Mouse (Mus musculus) thymus, postnatal 25 days (tissue): ENCODE results near the gene Cstad.

Experiments used
- DNase-seq: peaks from one replicate; pipeline ENCODE4 v3.0.0; 2022

The Cstad gene

DNA sequence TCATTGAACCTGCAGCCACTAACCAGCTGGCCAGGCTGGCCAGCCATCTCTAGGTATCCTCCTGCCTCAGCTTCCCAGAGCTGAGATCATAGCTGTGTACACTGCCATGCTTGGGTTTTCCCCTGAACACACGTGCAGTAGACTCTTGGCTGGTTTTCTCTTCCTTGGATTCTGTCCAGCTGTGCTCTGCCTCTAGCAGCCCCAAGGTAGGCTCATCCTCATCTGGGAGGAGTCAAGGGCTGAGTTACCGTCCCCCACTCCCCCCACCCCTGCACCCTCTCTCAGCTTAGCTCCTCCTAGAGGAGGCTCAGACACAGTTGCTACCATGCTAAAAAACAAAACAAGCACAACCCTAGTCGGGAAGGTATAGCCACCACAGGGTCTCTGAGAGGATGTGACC is 4.8 kb downstream of the Cstad start:
- no peak for DNase-seq

DNA sequence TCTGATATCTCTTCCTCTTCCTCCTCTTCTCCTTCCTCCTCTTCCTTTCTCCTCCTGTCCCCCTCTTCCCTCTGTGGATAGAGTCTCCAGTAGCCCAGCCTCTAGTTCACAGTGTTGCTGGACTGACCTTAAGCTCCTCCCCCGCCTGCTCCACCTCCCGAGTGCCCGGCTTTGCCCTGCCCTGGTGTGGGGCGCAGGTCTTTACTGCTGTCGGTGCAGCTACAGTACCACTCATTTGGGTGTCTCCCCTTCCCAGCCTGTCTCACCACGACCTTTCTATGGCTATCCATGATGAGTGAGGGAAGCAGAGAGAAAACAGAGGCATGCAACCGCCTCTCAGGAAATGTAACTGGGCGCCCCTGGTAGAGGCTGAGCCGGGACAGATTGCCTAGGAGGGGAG is 5.5 kb downstream of the Cstad start:
- DNase-seq: no peak

DNA sequence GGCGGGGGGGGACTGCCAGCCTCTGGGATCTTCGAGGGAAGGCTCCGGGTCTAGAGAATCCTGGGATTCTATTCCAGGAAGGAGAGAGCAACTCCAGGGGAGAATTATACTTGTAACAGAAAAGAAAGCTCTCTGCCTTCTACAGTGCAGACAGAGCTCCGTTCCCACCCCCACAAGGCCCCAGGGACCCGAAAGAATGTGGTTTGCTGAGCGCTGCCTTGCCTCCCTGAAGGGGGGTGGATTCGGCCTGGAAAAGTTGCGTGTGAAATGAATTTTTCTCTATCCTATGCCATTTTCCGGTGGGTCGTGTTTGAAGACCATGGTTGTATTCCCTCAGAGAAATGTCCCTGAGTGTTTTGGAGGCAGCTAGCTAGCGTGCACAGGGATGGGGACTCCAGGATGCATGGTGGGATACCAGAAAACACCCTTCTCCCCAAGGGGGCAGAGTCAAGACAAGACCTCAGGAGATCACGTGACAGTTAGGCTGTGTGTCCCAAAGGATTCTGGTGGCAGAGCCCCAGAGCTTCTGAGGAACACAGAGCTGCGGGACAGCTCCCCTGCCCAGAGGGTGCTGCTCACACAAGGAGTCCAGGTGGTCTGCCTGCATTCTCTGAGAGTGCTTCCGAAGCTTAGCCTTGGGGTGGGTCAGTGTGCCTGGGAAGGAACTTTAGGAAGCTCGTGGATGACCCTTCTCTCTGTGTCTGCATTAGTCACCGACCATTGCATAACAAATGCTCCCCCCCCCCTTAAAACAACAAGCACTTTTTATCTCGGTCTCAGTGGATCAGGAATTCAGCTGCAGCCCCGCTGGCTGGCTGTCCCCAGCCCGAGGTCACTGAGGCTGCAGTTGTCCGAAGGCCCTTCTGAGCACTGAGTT is 6.4 kb downstream of the Cstad start:
- DNase-seq: no peak

DNA sequence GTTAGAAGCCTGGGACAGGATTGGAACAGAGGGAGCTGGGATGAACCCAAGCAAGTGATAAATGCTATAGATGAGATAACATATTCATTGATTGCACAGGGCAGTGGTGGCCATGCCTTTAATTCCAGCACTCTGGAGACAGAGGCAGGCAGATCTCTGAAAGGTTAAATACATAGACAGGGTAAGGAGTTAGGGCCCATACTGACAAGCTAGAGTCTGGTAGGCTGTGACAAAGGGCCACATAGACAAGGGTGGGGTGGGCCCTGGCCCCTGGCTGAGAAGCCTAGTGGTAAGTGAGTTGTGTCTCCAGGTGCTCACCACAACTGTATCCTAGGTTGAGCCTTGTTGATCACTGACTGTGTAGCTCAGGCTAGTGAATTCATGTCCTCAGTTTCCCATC is 7.6 kb downstream of the Cstad start:
- DNase-seq: no peak

DNA sequence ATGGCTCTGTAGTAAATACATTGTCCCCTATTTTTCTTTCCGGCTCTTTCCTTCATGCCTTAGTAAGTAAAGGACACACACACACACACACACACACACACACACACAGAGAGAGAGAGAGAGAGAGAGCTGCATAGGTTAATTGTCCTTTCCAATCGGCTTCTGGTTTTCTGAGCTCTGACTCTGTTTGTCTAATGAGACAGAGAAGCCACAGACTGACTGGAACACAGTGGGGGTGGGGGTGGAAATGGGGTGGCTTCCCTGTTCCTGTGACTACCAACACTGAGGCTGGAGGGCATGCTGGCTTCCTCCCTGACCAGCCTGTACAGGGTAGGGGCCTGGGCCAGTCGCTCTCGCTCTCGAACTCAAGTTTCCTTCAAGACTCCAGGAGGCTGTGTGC is 8.9 kb downstream of the Cstad start:
- DNase-seq: no peak

DNA sequence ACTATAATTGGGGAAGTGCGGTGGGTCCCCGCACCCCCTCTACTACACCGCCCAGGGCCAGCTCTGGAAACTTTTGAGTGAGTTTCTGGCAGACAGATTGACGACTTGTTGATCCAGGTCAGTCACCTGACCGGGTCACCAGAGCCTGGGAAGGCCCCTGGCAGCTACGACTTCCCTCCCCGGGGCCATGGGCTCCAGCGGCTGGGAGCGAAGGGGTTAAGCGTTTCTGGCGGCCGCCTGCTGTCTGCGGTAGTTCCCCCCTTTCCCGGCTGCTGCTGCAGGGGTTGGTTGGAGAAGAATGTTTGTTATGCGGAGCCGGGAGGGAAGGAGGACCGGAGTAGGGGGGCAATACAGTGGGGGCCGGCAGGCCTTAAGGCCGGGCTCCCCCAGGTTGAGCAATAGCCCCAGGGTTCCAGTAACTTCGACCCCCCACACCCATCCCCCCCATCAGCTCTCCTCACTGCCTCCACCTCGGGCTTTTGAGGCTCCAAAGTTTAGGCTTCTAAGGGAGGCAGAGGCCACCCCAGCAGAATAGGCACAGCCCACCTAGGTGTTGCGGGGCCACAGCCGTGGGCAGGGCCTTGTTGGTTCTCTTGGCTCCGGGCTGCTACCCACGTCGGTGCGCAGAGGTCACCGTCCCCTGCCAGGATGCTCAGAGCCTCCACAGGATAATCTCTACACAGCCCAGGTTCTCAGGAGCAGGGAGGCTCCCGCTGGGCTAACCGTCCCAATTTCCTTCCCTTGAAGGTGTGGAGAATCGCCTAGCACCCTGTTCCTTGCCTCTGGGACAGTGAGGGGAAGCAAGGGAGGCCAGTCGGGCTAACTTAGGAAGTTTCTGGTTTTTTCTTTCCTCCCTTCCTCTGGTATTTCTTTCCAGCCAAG is 10.3 kb downstream of the Cstad start:
- no peak for DNase-seq

DNA sequence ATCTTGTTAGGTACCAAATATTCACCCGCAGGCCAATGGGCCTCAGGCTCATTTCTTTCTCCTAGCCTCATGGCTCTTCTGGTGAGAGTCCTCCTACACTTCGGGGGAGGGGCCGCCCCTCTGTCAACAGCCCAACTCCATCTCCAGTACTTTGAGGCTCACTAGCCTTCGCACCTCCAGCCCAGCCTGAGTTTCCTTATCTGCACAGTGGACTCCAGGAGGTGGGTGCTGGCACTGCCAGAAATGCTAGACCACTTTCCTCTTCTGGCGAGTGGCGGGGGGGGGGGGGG is 10.9 kb downstream of the Cstad start:
- DNase-seq: no peak

DNA sequence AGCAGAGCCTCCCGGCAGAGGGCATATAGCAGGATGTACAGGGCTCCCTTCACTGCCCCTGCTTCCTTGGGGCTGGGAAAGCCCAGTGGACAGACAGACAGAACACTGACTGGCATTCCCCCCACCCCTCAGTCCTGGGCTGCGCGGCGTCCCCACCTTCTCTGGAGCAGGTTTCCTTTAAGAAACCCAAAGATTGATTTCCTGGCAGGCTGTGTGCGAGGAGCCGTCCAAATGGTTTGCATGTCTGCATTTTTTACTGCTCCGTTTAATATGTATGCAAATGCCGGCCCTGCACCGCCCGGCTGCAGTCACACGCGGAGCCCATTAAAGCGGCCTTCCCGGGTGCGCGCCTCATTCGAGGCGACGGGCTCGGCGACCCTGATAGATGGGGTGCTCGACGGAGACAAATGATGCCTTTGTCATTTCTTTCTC is 11.8 kb downstream of the Cstad start:
- no peak for DNase-seq

DNA sequence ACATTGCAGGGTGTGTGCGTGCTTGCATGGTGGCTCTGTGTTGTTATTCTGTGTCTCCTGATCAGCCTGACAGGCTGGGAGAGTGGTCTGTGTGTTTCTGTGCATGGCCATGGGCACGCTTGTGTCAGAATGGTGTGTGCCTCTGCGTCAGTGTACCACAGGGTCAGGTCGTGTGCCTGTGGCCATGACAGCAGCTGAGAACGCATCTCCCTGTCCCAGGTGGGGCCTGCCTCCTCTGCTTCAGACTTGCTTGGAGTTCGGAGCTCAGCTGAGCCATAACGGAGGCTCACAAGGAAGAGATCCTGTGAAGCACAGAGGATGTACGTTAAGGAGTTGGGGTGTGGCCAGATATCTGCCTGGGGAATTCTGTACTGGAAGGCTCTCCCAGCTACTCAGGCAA is 13.1 kb downstream of the Cstad start:
- no peak for DNase-seq

DNA sequence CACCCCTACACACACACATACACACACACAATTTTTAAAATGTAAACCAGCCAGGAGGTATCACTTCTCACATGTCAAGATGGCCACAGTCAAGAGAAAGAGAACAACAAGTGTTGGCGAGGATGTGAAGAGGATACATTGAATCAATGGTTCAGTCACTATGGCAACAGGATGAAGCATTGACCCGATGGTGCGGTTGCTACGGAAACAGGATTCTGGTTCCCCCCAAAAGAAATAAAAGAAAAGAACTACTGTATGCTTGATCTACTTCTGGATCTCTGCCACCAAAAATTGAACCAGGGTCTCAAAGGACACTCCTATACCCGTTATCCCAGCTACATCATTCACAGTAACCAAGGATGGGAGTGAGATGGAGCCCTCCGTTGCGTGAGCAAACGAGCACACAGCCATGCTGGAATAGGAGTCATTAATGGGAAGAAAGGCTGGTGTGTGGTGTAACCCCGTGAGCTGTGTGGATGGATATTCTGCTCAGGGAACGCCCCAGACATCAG is 13.9 kb downstream of the Cstad start:
- DNase-seq: no peak

DNA sequence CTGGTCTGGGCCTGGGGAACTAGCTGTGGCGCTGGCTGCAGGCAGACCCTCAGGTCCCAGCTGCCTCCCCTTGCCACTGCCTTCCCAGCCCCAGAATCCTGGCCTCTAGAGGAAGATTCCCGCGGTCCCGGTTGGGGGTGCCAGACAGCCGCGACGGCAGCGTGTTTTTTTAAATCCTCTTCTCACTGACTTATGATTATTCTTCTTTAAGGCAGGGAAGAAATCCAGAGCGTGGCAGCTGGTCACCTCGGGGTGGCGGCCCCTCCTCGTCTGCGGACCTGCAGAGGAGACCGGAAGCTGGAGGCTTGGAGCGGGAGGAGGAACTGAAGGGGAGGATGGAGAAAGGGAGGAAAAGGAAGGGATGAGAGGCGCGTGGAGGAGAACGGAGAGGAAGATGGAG is 18.7 kb downstream of the Cstad start:
- no peak for DNase-seq

DNA sequence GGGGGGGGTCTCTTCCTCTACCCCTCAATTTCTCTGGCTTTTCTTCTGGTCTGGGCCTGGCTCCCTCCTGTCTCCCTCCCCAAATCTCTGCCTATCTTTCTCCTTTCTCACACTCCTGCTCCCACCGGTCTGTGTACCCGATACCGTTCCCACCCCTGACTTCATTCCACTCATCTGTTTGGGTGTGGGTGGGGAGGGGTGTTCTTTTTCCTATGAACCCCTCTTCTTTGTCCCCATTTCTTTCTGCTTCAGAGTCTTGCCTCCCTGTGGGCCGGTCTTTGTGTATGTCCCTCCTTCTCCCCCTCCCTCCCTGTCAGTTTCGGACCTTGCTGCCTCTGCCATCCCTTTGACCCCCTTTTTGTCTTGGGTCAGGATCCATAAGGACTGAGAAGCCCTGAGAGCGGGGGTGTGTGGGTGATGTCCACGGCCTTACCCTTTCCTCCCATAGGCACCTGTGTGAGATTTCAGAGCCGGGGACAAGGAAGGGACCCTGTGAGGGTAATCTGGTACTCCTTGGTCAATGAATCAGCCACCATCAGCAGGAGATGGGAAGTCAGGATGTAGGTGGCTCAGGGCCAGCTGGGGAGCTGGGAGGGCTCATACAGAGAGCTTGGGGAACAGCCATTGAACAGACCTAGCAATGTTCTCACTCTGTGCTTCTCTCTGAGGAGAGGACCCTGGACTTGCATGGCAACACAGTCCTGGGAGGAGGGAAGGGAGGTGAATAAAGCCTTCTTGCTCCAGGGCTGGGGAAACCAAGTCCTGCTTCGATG is 19.5 kb downstream of the Cstad start:
- no peak for DNase-seq

DNA sequence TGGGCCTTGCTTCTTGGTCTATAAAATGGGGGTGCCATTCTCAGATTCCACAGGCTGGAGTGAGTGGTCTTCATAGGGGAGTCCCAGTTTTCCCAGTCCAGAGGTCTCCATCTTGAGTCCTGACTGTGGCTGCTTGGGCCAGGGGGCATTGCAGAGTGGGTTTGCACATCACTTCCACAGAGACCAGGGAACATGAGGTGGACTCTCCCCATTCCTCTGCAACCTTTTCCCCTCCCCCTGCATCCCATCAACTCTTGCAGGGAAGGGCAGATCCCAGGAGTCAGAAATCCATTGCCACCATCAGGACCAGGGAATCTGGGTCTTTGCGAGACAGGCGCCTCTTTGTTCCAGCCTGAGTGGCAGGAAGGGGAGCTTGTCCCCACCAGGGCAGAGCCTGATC is 21.0 kb downstream of the Cstad start:
- no peak for DNase-seq

DNA sequence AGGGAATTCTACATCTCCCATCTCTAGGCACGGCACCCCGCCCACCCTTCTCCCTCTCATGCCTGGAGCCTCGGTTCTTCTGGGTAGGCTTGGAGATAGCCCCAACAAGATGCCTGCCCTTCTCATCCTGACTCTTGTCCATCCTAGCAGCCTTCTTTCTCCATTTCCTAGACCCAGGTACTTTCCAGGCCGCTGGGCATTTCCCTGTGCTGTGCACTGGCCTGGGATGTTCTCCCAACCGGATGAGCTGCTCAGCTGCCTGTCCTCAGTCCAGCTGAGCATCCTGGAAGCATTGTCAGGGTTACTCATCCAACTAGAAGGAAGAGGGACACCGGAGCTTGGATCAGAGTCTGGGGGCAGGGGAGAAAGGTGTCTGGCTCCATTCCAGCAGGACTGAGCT is 21.6 kb downstream of the Cstad start:
- no peak for DNase-seq

DNA sequence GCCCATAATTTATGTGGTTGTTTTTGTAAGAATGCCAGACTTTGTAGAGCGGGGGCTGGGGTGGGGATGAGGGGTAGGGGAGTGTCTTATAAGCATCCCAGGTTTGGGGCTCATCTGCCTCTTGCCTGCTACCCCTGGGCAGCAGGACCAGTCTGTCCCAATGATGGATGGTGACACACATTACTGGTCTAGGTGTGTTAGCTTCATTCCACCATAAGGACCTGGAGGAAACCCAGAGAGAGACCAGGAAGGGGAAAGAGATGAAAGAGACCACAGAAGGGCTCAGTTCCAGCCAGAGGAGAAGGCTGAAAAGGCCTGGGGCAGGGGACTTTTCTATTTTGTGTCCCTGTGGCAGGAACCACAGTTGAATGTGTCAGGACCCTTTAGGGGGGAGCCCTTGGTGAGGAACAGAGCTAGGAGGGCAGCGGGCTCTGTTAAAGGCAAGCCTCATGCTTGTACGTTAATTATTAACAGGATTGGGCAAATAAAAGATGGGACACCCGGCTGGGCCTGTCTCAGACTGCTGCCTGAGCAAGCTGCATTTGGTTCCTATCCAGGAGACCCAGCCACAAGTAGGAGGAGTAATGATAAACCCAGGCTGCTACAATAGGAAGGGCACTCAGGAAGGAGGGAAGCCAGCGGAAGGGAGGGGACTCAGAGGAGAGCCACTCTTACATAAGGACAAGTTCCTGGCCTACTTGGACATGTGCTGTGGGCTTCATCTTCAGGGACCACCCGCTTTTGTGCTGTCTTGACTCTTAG is 23.8 kb downstream of the Cstad start:
- DNase-seq: no peak

DNA sequence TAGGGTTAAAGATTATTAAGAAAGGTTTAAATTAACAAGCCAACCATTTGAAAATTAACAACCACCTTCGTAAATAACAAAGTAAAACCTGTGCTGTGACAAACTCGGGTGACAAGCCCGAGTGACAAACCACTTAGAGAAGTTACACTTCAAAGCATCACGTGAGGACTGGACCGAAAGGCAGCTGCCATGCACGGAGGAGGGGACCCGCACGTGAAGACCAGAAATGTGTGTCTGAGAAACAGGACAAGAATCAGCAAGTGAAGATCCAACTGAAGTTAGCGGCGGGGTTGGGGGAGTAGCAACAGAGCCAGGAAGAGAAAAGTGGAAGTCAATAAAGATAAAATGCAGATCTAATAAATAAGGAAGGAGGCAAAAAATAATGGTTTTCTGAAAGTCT is 29.0 kb downstream of the Cstad start:
- no peak for DNase-seq

DNA sequence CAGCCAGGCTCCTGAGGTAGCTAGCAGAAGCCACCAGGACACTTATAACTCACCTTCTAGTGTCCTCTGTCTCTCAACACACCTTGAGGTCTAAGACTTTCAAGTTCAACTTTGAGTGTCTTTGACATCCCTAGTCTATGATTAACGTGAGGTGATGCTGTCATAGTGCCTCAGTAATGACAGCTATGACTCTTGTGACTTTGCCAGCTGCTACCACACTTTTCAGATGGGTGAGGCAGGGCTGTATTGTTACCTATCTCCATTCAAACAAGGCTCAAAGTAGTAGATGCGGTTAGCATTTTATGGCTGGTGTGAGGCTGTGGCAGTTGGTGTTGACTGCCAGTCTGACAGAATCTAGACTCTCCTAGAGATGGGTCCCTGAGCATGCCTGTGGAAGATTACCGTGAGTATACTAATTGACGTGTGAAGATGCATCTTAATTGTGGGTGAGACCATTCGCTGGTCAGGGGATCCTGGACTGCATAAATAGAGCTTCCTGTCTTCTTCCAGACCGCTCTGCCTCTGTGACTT is 30.5 kb downstream of the Cstad start:
- DNase-seq: no peak

DNA sequence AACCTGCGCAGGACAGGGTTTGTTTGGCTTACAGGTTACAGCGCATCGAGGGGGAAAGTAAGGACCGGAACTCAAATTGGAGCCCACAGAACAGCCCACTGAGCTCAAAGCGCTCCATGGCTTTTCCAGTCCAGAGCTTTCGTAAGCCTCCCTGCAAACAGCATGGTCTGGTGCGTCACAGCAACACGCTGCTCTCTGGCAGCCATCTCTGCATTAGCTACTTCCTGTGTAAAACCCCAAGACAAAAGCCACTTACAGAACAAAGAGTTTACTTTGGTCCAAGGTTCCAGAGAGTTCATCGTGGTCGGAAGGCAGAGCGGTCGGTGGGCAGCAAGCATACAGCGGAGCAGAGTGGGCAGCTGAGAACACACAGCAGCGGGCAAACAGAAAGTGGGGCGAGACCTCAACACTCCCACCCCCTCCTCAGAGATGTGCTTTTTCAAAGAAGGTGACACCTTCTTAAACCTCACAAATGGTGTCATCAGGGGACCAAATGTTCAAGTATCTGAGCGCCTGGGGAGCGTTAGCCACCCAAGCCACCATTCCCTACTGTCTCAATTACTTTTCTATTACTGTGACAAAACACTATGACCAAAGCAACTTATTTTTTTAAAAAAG is 31.3 kb downstream of the Cstad start:
- DNase-seq: peak; percentile 43

DNA sequence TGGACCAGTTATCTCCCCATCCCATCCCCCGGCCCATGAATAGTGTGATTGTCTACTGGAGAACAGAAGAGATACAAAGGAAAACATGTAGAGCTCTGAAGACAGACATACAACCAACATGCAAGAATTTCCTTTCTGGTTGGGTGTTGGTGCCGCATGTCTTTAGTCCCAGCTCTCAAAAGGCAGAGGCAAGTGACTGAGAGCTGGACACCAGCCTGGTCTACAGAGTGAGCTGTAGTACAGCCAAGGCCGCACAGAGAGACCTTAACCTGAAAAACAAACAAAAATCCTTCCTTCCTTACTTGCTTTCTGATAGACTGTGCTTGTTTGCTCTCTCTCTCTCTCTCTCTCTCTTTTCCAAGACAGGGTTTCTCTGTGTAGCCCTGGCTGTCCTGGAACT is 32.5 kb downstream of the Cstad start:
- DNase-seq: no peak

DNA sequence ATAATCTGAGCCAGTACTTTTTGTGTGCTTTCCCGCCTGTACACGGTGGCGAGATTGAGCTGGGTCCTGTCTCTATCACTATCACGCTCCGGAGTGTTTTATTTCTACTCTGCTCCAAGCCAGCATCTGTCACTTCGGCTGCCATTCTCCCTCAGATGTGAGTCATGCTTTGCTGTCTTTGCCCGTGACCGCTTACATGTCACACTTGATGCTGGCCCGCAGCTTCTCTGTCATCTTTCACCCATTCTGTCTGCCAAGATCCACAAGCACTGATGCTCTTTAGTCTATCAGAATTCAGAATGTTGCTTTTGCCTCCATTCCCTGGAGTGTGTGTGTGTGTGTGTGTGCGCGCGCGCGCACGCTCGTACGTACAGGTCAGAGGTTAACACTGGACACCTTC is 33.5 kb downstream of the Cstad start:
- no peak for DNase-seq

DNA sequence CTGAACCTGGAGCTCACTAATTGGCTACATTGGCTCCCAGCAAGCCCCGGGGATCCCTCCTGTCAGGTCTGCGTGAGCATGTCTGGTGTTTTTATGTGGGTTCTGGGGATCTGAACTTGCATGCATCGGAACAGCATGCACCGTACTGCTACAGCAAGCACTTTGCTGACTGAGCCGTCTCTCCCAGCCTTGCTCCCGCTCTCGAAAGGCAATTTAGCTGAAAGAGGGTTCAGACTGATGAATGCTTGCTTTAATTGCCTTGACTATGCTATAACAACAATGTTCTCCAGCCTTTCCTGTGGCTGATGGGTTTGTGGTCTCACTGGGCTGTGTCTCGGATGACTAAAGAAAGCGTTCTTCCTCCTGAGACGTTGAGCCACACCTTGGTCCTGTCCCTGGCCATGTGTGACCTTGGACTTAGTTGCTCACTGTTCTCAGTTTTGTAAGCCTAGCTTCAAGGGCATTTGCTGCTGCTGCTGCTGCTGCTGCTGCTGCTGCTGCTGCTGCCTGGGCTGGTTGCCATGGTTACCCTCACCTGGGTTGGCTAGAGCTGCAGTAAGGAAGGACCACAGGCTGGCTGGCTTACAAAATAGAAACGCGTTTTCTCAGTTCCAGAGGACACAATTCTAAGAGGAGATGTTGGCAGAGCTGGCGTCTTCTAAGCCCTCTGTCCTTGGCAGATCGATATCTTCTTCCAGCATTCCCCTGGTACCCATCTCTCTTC is 34.4 kb downstream of the Cstad start:
- DNase-seq: no peak
